Mouse (Mus musculus): ENCODE data around the gene Ankrd13b. TPM values are rescaled to one million over a fixed set of nuclear protein-coding genes. Genes with fewer than 3 reads are reported as not detected.

The Ankrd13b gene
- polyA plus RNA-seq, 1 experiment from 2014 or later, result 12.9 TPM

DNA sequence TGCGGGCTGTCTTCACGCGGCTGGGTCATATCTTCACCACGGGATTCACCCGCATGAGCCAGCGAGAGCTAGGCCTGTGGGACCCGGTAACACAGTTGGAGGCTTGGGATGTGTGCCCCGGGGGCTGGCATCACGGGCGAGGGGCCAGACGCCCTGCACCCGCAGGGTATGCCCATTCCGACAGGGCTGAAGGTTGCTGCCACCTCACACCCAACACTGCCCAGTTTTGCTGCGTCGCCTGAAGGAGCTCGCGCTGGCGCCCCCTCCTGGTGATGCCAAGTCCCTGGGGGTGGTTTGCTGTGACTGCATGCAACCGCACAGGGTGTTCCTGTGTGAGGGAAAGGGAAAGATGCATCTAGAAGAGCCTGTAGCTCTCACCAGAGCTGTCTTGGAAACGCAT is 21.7 kb downstream of the Ankrd13b start:
- no peak for ATAC-seq (ENCODE audit: insufficient read depth)
- no peak overlapping the region for H3K9ac ChIP-seq
- WGBS, result 10% methylated on average over 20 of the region's 20 CpGs
- H3K27ac ChIP-seq (ENCODE audit: low read depth), result no peak overlapping the region
- peak; percentile 89 for TF ChIP-seq CTCF (IDR thresholded peaks at IDR 0.05; ENCODE audit: low read depth)
- peaks cover 4% of the 10 kb centered on the region; the same call in 1 of the 2 replicates for H3K4me1 ChIP-seq (ENCODE audit: insufficient read depth)
- peaks cover 51% of the 10 kb centered on the region for H3K27me3 ChIP-seq (ENCODE audit: insufficient read depth, low read length)
- H3K4me3 ChIP-seq (ENCODE audit: low read depth, low read length), result no peak overlapping the region
- peak; percentile 82 for DNase-seq
- peak overlapping the region; percentile 32; the same call in 1 of the 2 replicates for H3K4me2 ChIP-seq
- H3K36me3 ChIP-seq (ENCODE audit: insufficient read depth), result peaks cover 24% of the 10 kb centered on the region
- H3K9me3 ChIP-seq (ENCODE audit: low read depth, low read length), result no peaks in the 10 kb centered on the region

DNA sequence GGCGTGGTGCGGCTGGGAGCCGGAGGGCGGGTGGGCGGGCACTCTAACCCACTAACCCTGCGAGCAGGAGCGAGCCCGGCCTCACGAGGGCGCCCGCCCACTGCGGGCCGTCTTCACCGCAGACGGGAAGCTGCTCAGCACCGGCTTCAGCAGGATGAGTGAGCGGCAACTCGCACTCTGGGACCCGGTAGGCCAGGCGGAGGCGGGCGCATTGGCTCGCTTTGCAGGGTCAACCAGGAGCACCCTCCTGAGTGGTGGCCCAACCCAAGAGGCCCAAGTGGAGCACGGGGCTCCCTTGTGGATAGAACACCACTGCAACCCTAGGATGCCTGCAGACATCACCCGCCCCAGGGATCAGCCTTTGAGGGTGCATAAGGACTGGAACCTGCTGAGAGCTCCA is 22.3 kb downstream of the Ankrd13b start:
- H3K9me3 ChIP-seq (ENCODE audit: low read depth, low read length), result no peaks in the 10 kb centered on the region
- peaks cover 4% of the 10 kb centered on the region; the same call in 1 of the 2 replicates for H3K4me1 ChIP-seq (ENCODE audit: insufficient read depth)
- peak; percentile 77 for DNase-seq
- WGBS, result 3% methylated on average over 25 of the region's 25 CpGs
- H3K36me3 ChIP-seq (ENCODE audit: insufficient read depth), result peaks cover 18% of the 10 kb centered on the region
- peak; percentile 19; the same call in 1 of the 2 replicates for ATAC-seq (ENCODE audit: insufficient read depth)
- H3K4me2 ChIP-seq, result peak overlapping the region; percentile 32
- H3K27ac ChIP-seq (ENCODE audit: low read depth), result no peak overlapping the region
- no peak overlapping the region for H3K9ac ChIP-seq
- peak; percentile 63 for TF ChIP-seq CTCF (IDR thresholded peaks at IDR 0.05; ENCODE audit: low read depth)
- H3K4me3 ChIP-seq (ENCODE audit: low read depth, low read length), result no peak overlapping the region
- peaks cover 57% of the 10 kb centered on the region for H3K27me3 ChIP-seq (ENCODE audit: insufficient read depth, low read length)

DNA sequence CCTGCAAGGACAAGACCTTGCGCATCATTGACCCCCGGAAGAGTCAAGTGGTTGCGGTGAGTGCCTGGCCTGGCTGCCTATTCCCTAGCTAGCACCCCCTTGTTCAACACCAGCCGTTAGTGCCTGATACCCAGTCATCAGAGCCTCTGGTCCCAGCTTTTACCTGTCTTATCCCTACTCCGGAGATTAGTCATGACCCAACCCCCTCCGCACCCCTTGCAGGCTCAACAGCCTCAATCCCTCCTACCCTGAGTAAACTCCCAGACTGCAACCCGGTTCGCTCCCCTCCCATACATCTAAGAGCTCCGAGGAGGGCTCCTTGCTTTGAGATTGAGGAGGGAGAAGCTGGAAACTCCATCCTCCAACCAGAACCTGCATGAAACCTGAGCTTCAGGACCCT is 22.9 kb downstream of the Ankrd13b start:
- Histone ChIP-seq H3K4me1 (ENCODE audit: insufficient read depth) (peaks cover 4% of the 10 kb centered on the region; the same call in 1 of the 2 replicates), H3K27ac (ENCODE audit: low read depth) (no peak overlapping the region), H3K4me3 (ENCODE audit: low read depth, low read length) (no peak overlapping the region), H3K9me3 (ENCODE audit: low read depth, low read length) (no peaks in the 10 kb centered on the region), H3K36me3 (ENCODE audit: insufficient read depth) (peaks cover 11% of the 10 kb centered on the region; the same call in 1 of the 2 replicates), H3K9ac (no peak overlapping the region), H3K4me2 (no peak overlapping the region; the same call in 1 of the 2 replicates), H3K27me3 (ENCODE audit: insufficient read depth, low read length) (peaks cover 63% of the 10 kb centered on the region)
- ATAC-seq (ENCODE audit: insufficient read depth) (no peak), DNase-seq (no peak)
- WGBS, result 25% methylated on average over 9 of the region's 9 CpGs
- TF ChIP-seq CTCF (IDR thresholded peaks at IDR 0.05; ENCODE audit: low read depth), result no peak

DNA sequence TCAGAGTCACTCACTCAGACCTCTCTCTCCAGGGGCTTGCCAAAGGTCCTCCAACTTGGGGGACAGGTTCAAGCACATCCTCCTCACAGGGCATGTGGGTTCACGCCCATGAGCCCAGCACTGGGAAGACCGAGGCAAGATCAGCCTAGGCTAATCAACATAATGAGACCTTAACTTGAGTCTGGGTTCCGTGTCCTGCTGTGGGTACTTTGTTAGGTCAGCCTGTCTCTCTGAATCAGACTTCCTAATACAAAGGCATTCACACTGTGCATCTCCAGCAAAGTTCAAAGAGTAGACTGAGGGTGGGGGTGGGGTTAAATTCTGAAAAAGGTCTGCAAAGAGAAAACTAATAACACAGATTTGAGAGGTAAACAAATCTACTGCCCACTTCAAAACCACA is 24.4 kb downstream of the Ankrd13b start:
- no peak for TF ChIP-seq CTCF (IDR thresholded peaks at IDR 0.05; ENCODE audit: low read depth)
- Histone ChIP-seq H3K4me2 (no peak overlapping the region), H3K27me3 (ENCODE audit: insufficient read depth, low read length) (peaks cover 71% of the 10 kb centered on the region), H3K9ac (no peak overlapping the region), H3K4me1 (ENCODE audit: insufficient read depth) (peaks cover 4% of the 10 kb centered on the region; the same call in 1 of the 2 replicates), H3K9me3 (ENCODE audit: low read depth, low read length) (no peaks in the 10 kb centered on the region), H3K36me3 (ENCODE audit: insufficient read depth) (no peaks in the 10 kb centered on the region), H3K27ac (ENCODE audit: low read depth) (no peak overlapping the region), H3K4me3 (ENCODE audit: low read depth, low read length) (no peak overlapping the region)
- DNase-seq, result no peak
- 74% methylated on average over 3 of the region's 3 CpGs for WGBS
- no peak for ATAC-seq (ENCODE audit: insufficient read depth)

DNA sequence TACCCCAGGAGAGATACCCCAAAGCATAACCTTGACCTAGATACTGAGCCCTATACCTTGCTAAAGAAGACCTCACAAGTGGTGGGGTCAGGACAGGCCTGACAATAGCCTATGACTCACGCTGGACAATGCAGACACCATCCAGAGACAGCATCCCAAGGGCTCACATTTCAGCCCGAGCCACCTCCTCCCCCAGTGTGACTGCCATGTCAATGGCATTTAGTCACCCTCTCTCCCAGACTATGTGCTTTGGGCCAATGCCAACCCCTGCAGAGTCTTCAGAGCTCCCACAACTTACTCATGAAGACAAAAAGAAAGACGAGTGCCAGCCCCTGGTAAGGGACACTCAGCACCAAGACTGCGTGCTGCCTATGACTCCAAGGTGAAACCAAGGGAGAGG is 24.8 kb downstream of the Ankrd13b start:
- no peak overlapping the region for H3K27ac ChIP-seq (ENCODE audit: low read depth)
- H3K4me1 ChIP-seq (ENCODE audit: insufficient read depth), result peaks cover 4% of the 10 kb centered on the region; the same call in 1 of the 2 replicates
- DNase-seq (peak; percentile 47), ATAC-seq (ENCODE audit: insufficient read depth) (no peak)
- H3K9me3 ChIP-seq (ENCODE audit: low read depth, low read length), result no peaks in the 10 kb centered on the region
- H3K27me3 ChIP-seq (ENCODE audit: insufficient read depth, low read length), result peaks cover 71% of the 10 kb centered on the region
- 42% methylated on average over 4 of the region's 4 CpGs for WGBS
- no peak overlapping the region for H3K4me2 ChIP-seq
- H3K9ac ChIP-seq, result no peak overlapping the region
- no peak overlapping the region for H3K4me3 ChIP-seq (ENCODE audit: low read depth, low read length)
- H3K36me3 ChIP-seq (ENCODE audit: insufficient read depth), result no peaks in the 10 kb centered on the region
- no peak for TF ChIP-seq CTCF (IDR thresholded peaks at IDR 0.05; ENCODE audit: low read depth)

DNA sequence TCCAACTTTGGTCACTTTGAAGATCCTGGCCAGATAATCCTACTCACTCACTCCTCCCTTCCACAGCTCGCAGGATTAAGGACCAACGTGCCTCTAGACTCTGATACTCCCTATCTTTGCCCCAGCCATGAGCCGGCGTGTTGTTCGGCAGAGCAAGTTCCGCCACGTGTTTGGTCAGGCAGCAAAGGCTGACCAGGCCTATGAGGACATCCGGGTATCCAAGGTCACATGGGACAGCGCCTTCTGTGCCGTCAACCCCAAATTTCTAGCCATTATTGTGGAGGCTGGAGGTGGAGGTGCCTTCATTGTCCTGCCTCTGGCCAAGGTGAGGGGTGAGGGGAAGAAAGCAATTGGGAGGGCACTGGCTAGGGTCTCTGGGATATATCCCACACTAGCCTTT is 25.7 kb downstream of the Ankrd13b start:
- ATAC-seq (ENCODE audit: insufficient read depth), result no peak

DNA sequence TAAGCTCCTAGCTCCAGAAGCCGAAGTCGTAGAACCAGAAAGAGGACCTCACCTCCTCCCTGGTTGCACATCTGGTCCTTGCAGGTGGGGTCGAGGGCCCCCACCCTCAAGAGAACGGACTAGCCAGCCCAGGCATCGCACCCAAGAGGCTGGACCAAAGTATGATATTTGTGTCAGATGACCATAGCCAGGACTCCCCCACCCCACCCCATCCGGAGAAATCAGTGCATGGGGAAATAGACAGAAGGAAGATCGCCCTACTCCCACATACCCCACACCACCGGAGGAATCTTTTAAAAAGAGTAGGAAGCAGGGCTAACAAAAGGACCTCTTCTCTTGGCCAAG is 26.4 kb downstream of the Ankrd13b start:
- Histone ChIP-seq H3K27me3 (ENCODE audit: insufficient read depth, low read length) (peaks cover 67% of the 10 kb centered on the region), H3K36me3 (ENCODE audit: insufficient read depth) (no peaks in the 10 kb centered on the region), H3K9ac (no peak overlapping the region; the same call in 1 of the 2 replicates), H3K4me1 (ENCODE audit: insufficient read depth) (peaks cover 4% of the 10 kb centered on the region; the same call in 1 of the 2 replicates), H3K9me3 (ENCODE audit: low read depth, low read length) (no peaks in the 10 kb centered on the region), H3K4me2 (peak overlapping the region; percentile 99), H3K4me3 (ENCODE audit: low read depth, low read length) (peak overlapping the region; percentile 54; the same call in 1 of the 2 replicates), H3K27ac (ENCODE audit: low read depth) (no peak overlapping the region)
- no peak for TF ChIP-seq CTCF (IDR thresholded peaks at IDR 0.05; ENCODE audit: low read depth)
- no peak for ATAC-seq (ENCODE audit: insufficient read depth)
- DNase-seq, result no peak
- 45% methylated on average over 8 of the region's 8 CpGs for whole genome bisulfite sequencing

More for the DNA sequence above, 25.7 kb downstream of the Ankrd13b start:
- Histone ChIP-seq H3K36me3 (ENCODE audit: insufficient read depth) (no peaks in the 10 kb centered on the region), H3K27me3 (ENCODE audit: insufficient read depth, low read length) (peaks cover 71% of the 10 kb centered on the region), H3K9ac (no peak overlapping the region), H3K4me3 (ENCODE audit: low read depth, low read length) (no peak overlapping the region), H3K4me2 (no peak overlapping the region), H3K4me1 (ENCODE audit: insufficient read depth) (peaks cover 4% of the 10 kb centered on the region; the same call in 1 of the 2 replicates), H3K27ac (ENCODE audit: low read depth) (no peak overlapping the region), H3K9me3 (ENCODE audit: low read depth, low read length) (no peaks in the 10 kb centered on the region)
- no peak for TF ChIP-seq CTCF (IDR thresholded peaks at IDR 0.05; ENCODE audit: low read depth)
- 64% methylated on average over 10 of the region's 10 CpGs for WGBS
- no peak for DNase-seq

All from lung, embryonic 14.5 days (tissue).